ENCODE assay signal across 12 mouse cellular contexts in genomic region chrX:140430506-140430905, GRCm38 (mm10). TPM values are rescaled to one million over a fixed set of nuclear protein-coding genes. Genes with fewer than 3 reads are reported as not detected.
DNase-seq lines count a peak whose midpoint lies in the region; ATAC-seq lines count a peak whose summit lies in the region.
"Had no signal": no experiment of that assay in that cellular context is flagged by ENCODE, and none has a peak within 500 bp of the region (broad histone marks: within the 10 kb centered on the region; RNA-seq: fewer than 3 reads in every experiment).

No protein-coding gene starts in this region.

- peak; percentile 40 to 43 for DNase-seq in adrenal gland, adult (ENCODE audit: inconsistent age in 2 of 2, low spot score in 1 of 2)
- DNase-seq in adrenal gland, adult 8-10 months = no peak
- peak; percentile 14 to 21 for DNase-seq in left cerebral cortex, adult 18-20 months (ENCODE audit: low spot score in 2 of 2)
- no peak for DNase-seq in left cerebral cortex, adult 8-10 months (ENCODE audit: low spot score in 2 of 2)
- DNase-seq in cerebellum, adult 18-20 months = peak; percentile 52 to 57
- DNase-seq in skeletal muscle tissue, adult 2 months (ENCODE audit: low read depth, low spot score) = peak; percentile 9
- DNase-seq in thymus, postnatal 36 days = no peak
- DNase-seq: heart, adult 11 months; kidney, postnatal 14 days had no signal

- ATAC-seq in erythroid progenitor cell, adult 5-6 weeks (replicated peaks; ENCODE audit: low FRiP score, poor library complexity, severe bottlenecking) = no peak
- ATAC-seq: intestine, postnatal 0 days; liver, embryonic 12.5 days had no signal

RNA-seq across cellular contexts. Expression of gene Prps1, which starts 25.9 kb away (rescaled TPM):
- 10 to 100 TPM; 18.5 to 32.8 (median 23.6) TPM for total RNA-seq in adrenal gland, adult 8-10 months (2022)
- 10 to 100 TPM; 70.2 to 78.6 TPM for total RNA-seq in left cerebral cortex, adult 18-20 months (2021)
- total RNA-seq in left cerebral cortex, adult 8-10 months (2022) = 10 to 100 TPM; 70.4 to 87.2 (median 75.8) TPM
- 17.2 and 24.5 TPM in 2 replicates for total RNA-seq in erythroid progenitor cell, adult 5-6 weeks (2015; ENCODE audit: low replicate concordance)
- total RNA-seq in erythroid progenitor cell, adult 5-6 weeks (2017; ENCODE audit: low replicate concordance) = 12.7 and 14.4 TPM in 2 replicates

Comparison
In these comparisons a context has a peak if more than half of its experiments do, and no peak if none do; other contexts are left out.
1. DNase-seq: peak in adrenal gland, adult (2 of 2), left cerebral cortex, adult 18-20 months (2 of 2), cerebellum, adult 18-20 months (2 of 2) and skeletal muscle tissue, adult 2 months (single experiment); none in adrenal gland, adult 8-10 months (single experiment), left cerebral cortex, adult 8-10 months (0 of 2) and thymus, postnatal 36 days (0 of 2).